Mouse (Mus musculus) CH12.LX (cell line): ENCODE measurements around the gene Ntn3. TPM values are rescaled to one million over a fixed set of nuclear protein-coding genes. Genes with fewer than 3 reads are reported as not detected.

Experiments
- DNase-seq: peaks from one replicate; pipeline ENCODE4 v3.0.0-alpha.2; 2013; ENCODE audit errors: extremely low read depth
- H3K27ac ChIP-seq: 2 replicates; pipeline ENCODE4 v1.5.1; 2012; ENCODE audit warnings: low read depth, mild to moderate bottlenecking, control low read depth, moderate library complexity; ENCODE audit not compliant: insufficient read depth
- H3K27me3 ChIP-seq: replicated peaks from 2 replicates; pipeline ENCODE3; 2012; ENCODE audit warnings: inconsistent platforms
- H3K36me3 ChIP-seq, 2 experiments: replicated peaks in 1 of 2; 2 replicates each; pipeline versions ENCODE3 to v1.6.1; 2012; ENCODE audit warnings: inconsistent platforms in 1 of 2, low read length in 1 of 2, mild to moderate bottlenecking in 1 of 2, mixed read lengths in 1 of 2, moderate library complexity in 1 of 2; ENCODE audit not compliant: control insufficient read depth in 1 of 2, insufficient read depth in 1 of 2
- H3K4me1 ChIP-seq, 2 experiments: 2 replicates each; pipeline ENCODE4 v1.6.1; 2012; ENCODE audit warnings: inconsistent platforms in 1 of 2, moderate library complexity in 1 of 2; ENCODE audit not compliant: insufficient read depth in 2 of 2, control insufficient read depth in 1 of 2
- H3K4me2 ChIP-seq: 2 replicates; pipeline ENCODE4 v1.6.1; 2012; ENCODE audit warnings: low read depth, mild to moderate bottlenecking, control low read depth; ENCODE audit not compliant: poor library complexity, insufficient read depth, severe bottlenecking
- H3K4me3 ChIP-seq, 3 experiments: fragments of 150-350 bp in 1 of 3; sonication (generic) in 1 of 3; replicated peaks in 1 of 3; 2 replicates each; pipeline versions ENCODE3 to v1.5.1; 2011 to 2012; ENCODE audit warnings: low read depth in 2 of 3, low read length in 2 of 3, mild to moderate bottlenecking in 2 of 3, moderate library complexity in 2 of 3, control low read depth in 1 of 3, improper control_type of control experiment in 1 of 3, inconsistent platforms in 1 of 3, mixed read lengths in 1 of 3; ENCODE audit not compliant: poor library complexity in 1 of 3
- H3K79me2 ChIP-seq: replicated peaks from 2 replicates; pipeline ENCODE4 v1.6.1; 2012; ENCODE audit warnings: mild to moderate bottlenecking, moderate library complexity; ENCODE audit not compliant: control insufficient read depth, poor library complexity, insufficient read depth, severe bottlenecking; ENCODE audit errors: extremely low read depth
- H3K9ac ChIP-seq: 2 replicates; pipeline ENCODE4 v1.6.1; 2012; ENCODE audit warnings: low read depth, mild to moderate bottlenecking, control low read depth, moderate library complexity; ENCODE audit not compliant: insufficient read depth
- H3K9me3 ChIP-seq: replicated peaks from 2 replicates; pipeline ENCODE3; 2012; ENCODE audit warnings: low read length, inconsistent platforms, mixed read lengths
- BHLHE40 ChIP-seq: IDR thresholded peaks from 2 replicates; pipeline ENCODE4 v1.6.1; 2011; ENCODE audit warnings: mild to moderate bottlenecking, low read depth, low read length, improper control_type of control experiment
- CHD1 ChIP-seq: IDR thresholded peaks from 2 replicates; pipeline ENCODE4 v1.6.1; 2012; ENCODE audit warnings: low read depth, low read length, improper control_type of control experiment, inconsistent platforms
- CHD2 ChIP-seq: IDR thresholded peaks from 2 replicates; pipeline ENCODE4 v1.6.1; 2011; ENCODE audit warnings: low read length, improper control_type of control experiment
- E2F4 ChIP-seq: IDR thresholded peaks from 2 replicates; pipeline ENCODE4 v1.6.1; 2011; ENCODE audit warnings: low read depth, low read length, improper control_type of control experiment; ENCODE audit not compliant: insufficient replicate concordance
- ELF1 ChIP-seq: IDR thresholded peaks from 2 replicates; pipeline ENCODE4 v1.6.1; 2014; ENCODE audit warnings: low read depth, mild to moderate bottlenecking, inconsistent platforms, low read length, improper control_type of control experiment
- IRF4 ChIP-seq: IDR thresholded peaks from 2 replicates; pipeline ENCODE4 v1.6.1; 2014; ENCODE audit warnings: low read depth, mild to moderate bottlenecking, inconsistent platforms, low read length, improper control_type of control experiment
- JUN ChIP-seq: IDR thresholded peaks from 2 replicates; pipeline ENCODE4 v1.6.1; 2011; ENCODE audit warnings: low read depth, mild to moderate bottlenecking, low read length, improper control_type of control experiment, moderate library complexity; ENCODE audit not compliant: insufficient read depth
- JUND ChIP-seq: conservative IDR thresholded peaks from 2 replicates; pipeline ENCODE4 v1.6.1; 2011; ENCODE audit warnings: low read depth, low read length, improper control_type of control experiment
- KAT2A ChIP-seq: IDR thresholded peaks from 2 replicates; pipeline ENCODE4 v1.6.1; 2012; ENCODE audit warnings: low read length, improper control_type of control experiment, inconsistent platforms; ENCODE audit not compliant: insufficient replicate concordance
- MAFK ChIP-seq: IDR thresholded peaks from 2 replicates; pipeline ENCODE4 v1.6.1; 2011; ENCODE audit warnings: low read length, improper control_type of control experiment; ENCODE audit not compliant: insufficient replicate concordance
- MAX ChIP-seq: IDR thresholded peaks from 2 replicates; pipeline ENCODE4 v1.6.1; 2011; ENCODE audit warnings: low read length, improper control_type of control experiment
- MAZ ChIP-seq: IDR thresholded peaks from 2 replicates; pipeline ENCODE4 v1.6.1; 2012; ENCODE audit warnings: low read depth, mild to moderate bottlenecking, inconsistent platforms, low read length, improper control_type of control experiment, moderate library complexity
- MEF2A ChIP-seq: IDR thresholded peaks from 2 replicates; pipeline ENCODE4 v1.6.1; 2014; ENCODE audit warnings: low read depth, mild to moderate bottlenecking, inconsistent platforms, low read length, improper control_type of control experiment, borderline replicate concordance
- MXI1 ChIP-seq: IDR thresholded peaks from 2 replicates; pipeline ENCODE4 v1.6.1; 2011; ENCODE audit warnings: mild to moderate bottlenecking, low read depth, low read length, improper control_type of control experiment
- PAX5 ChIP-seq: IDR thresholded peaks from 2 replicates; pipeline ENCODE4 v1.6.1; 2012; ENCODE audit warnings: low read length, inconsistent platforms, mixed read lengths
- POLR2A ChIP-seq: IDR thresholded peaks from 2 replicates; pipeline ENCODE4 v1.6.1; 2011; ENCODE audit warnings: low read depth, mild to moderate bottlenecking, improper control_type of control experiment, low read length
- POLR2AphosphoS2 ChIP-seq: IDR thresholded peaks from 2 replicates; pipeline ENCODE4 v1.6.1; 2011; ENCODE audit warnings: low read depth, low read length, improper control_type of control experiment
- RCOR1 ChIP-seq: conservative IDR thresholded peaks from 2 replicates; pipeline ENCODE4 v1.6.1; 2012; ENCODE audit warnings: low read depth, mild to moderate bottlenecking, inconsistent platforms, low read length, improper control_type of control experiment
- SIN3A ChIP-seq: IDR thresholded peaks from 2 replicates; pipeline ENCODE4 v1.6.1; 2012; ENCODE audit warnings: low read length, improper control_type of control experiment, inconsistent platforms
- SMC3 ChIP-seq: IDR thresholded peaks from 2 replicates; pipeline ENCODE4 v1.6.1; 2011; ENCODE audit warnings: low read depth, low read length, improper control_type of control experiment
- TBP ChIP-seq: conservative IDR thresholded peaks from 2 replicates; pipeline ENCODE4 v1.6.1; 2011; ENCODE audit warnings: low read depth, low read length, improper control_type of control experiment
- TCF12 ChIP-seq: IDR thresholded peaks from 2 replicates; pipeline ENCODE4 v1.6.1; 2014; ENCODE audit warnings: low read depth, mild to moderate bottlenecking, inconsistent platforms, low read length, improper control_type of control experiment
- USF1 ChIP-seq: IDR thresholded peaks from 2 replicates; pipeline ENCODE4 v1.6.1; 2014; ENCODE audit warnings: low read depth, mild to moderate bottlenecking, inconsistent platforms, low read length, improper control_type of control experiment
- USF2 ChIP-seq: conservative IDR thresholded peaks from 2 replicates; pipeline ENCODE4 v1.6.1; 2011; ENCODE audit warnings: low read depth, low read length, improper control_type of control experiment
- ZNF384 ChIP-seq: IDR thresholded peaks from 2 replicates; pipeline ENCODE4 v1.6.1; 2012; ENCODE audit warnings: low read depth, low read length, improper control_type of control experiment, inconsistent platforms
- dilution Hi-C: fragments of 300-500 bp; cut with MboI; formaldehyde crosslinking; loops from 2 replicates; pipeline ENCODE4 v1.14.3; 2020; ENCODE audit warnings: low sequenced_read_pairs; ENCODE audit not compliant: extremely low pct_unique_long_range_greater_than_20kb, extremely low pct_ligation_motif_present
- in situ Hi-C: fragments of 300-500 bp; cut with MboI; formaldehyde crosslinking; loops from 3 replicates; pipeline ENCODE4 v1.14.3; 2019; ENCODE audit warnings: low sequenced_read_pairs, low pct_ligation_motif_present, low pct_unique_long_range_greater_than_20kb, mixed read lengths
- polyA plus RNA-seq: library from polyadenylated mRNA; unstranded; fragments of >175 nt; gene quantifications from 2 replicates; pipeline ENCODE4 v1.2.1, GENCODE M21; 2012; ENCODE audit warnings: low read depth; ENCODE audit not compliant: insufficient read length
- total RNA-seq, 2 experiments: library from RNA; depleted of rRNA; stranded (reverse); fragments of 300-350 nt in 1 of 2; fragments of >200 nt in 1 of 2; gene quantifications; 2 replicates each; pipeline ENCODE4 v1.2.3; 2012 to 2014

Gene Ntn3
- total RNA-seq (2012; rRNA removed), result 0.08 TPM in 2 replicates
- not detected in 2 replicates for total RNA-seq (2014; rRNA removed)
- polyA plus RNA-seq, result 0.10 TPM in 1 of 2 replicates, not detected in the other

- Histone ChIP-seq H3K4me3 (no peak within 1 kb of the TSS), H3K27ac (no peak within 1 kb of the TSS)
- no peak for DNase-seq
These were observed at the start of gene Ntn3 for GRCm38 (mm10) chr17:24209043-24209915. TSS of gene Ntn3 (minus strand) at chr17:24209531.

GRCm38 (mm10) chr17:24258981-24259380 lies 49.6 kb upstream of the Ntn3 start:
- H3K4me3 ChIP-seq, result no peak overlapping the region
- TF ChIP-seq TBP (no peak), POLR2A (no peak), MAFK (no peak), RCOR1 (no peak), MEF2A (no peak), MAZ (no peak), SIN3A (no peak), JUN (no peak), IRF4 (no peak), KAT2A (no peak), USF1 (no peak), PAX5 (no peak), CHD1 (no peak), TCF12 (no peak), USF2 (no peak), ELF1 (no peak), E2F4 (no peak), SMC3 (no peak)
- TF ChIP-seq, all 38 proteins: peak for 0
- peaks cover 1% of the 10 kb centered on the region for H3K9me3 ChIP-seq
- H3K4me1 ChIP-seq, result peaks cover 0 to 2% of the 10 kb centered on the region in 2 experiments; a peak in 1 of 4 replicates
- dilution Hi-C loops (no loop called here), in situ Hi-C loops (no loop called here)
- no peak overlapping the region for H3K9ac ChIP-seq
- H3K27ac ChIP-seq, result no peak overlapping the region
- H3K27me3 ChIP-seq, result no peaks in the 10 kb centered on the region
- H3K4me2 ChIP-seq, result no peak overlapping the region
- no peaks in the 10 kb centered on the region for H3K79me2 ChIP-seq
- no peak for DNase-seq
- H3K36me3 ChIP-seq, result no peaks in the 10 kb centered on the region

More at GRCm38 (mm10) chr17:24209043-24209915, at the start of gene Ntn3:
- in situ Hi-C loops (no loop called here), dilution Hi-C loops (no loop called here)
- TF ChIP-seq CHD1 (no peak), BHLHE40 (no peak), ELF1 (no peak), SIN3A (no peak), MXI1 (no peak), MAX (no peak), POLR2A (no peak), ZNF384 (no peak), KAT2A (no peak), JUND (no peak), USF1 (no peak), POLR2AphosphoS2 (no peak), CHD2 (no peak)
- Histone ChIP-seq H3K79me2 (no peaks in the 10 kb centered on the region), H3K9ac (no peak within 1 kb of the TSS), H3K36me3 (peaks cover 0 to 9% of the 10 kb centered on the region in 2 experiments), H3K9me3 (no peaks in the 10 kb centered on the region), H3K4me1 (peaks cover 13 to 16% of the 10 kb centered on the region in 2 experiments), H3K27me3 (peaks cover 2% of the 10 kb centered on the region), H3K4me2 (no peak within 1 kb of the TSS)
